Mouse (Mus musculus): ENCODE results near the gene Bcl9. TPM values are rescaled to one million over a fixed set of nuclear protein-coding genes. Genes with fewer than 3 reads are reported as not detected.

Bcl9 gene
- polyA plus RNA-seq, 1 experiment from 2014 or later: 49.7 TPM

DNA sequence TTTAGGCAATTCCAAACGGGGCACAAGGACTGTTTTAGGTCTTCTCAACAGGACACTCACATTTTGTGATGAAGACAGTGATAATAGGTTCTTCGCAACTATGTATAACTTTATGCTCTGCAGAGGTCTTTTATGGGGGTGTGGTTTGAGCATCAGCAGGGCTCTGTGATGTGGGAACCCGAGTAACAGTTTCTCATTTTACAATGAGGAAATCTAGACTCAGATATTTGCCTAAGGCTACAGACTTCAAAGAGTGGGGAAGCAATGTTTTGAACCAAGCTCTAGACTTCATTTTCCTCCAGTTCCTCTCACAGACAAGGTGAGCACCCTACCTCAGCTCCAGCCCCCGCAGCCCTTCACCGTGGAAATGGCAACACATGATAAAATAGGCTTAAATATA is 23.8 kb downstream of the Bcl9 start:
- no peak for TF ChIP-seq CTCF (IDR thresholded peaks at IDR 0.05; ENCODE audit: low read depth)
- H3K27ac ChIP-seq (ENCODE audit: low read depth): no peak overlapping the region
- 86% methylated on average over 5 of the region's 5 CpGs for WGBS
- H3K4me1 ChIP-seq (ENCODE audit: insufficient read depth): no peaks in the 10 kb centered on the region
- no peaks in the 10 kb centered on the region for H3K27me3 ChIP-seq (ENCODE audit: insufficient read depth, low read length)
- 0 out of 2 replicates have a peak, but pooled peaks cover 4% of the 10 kb centered on the region for H3K36me3 ChIP-seq (ENCODE audit: insufficient read depth)
- H3K9ac ChIP-seq: no peak overlapping the region
- H3K4me3 ChIP-seq (ENCODE audit: low read depth, low read length): no peak overlapping the region
- no peaks in the 10 kb centered on the region for H3K9me3 ChIP-seq (ENCODE audit: low read depth, low read length)
- H3K4me2 ChIP-seq: no peak overlapping the region
- no peak for DNase-seq
- ATAC-seq (ENCODE audit: insufficient read depth): no peak

DNA sequence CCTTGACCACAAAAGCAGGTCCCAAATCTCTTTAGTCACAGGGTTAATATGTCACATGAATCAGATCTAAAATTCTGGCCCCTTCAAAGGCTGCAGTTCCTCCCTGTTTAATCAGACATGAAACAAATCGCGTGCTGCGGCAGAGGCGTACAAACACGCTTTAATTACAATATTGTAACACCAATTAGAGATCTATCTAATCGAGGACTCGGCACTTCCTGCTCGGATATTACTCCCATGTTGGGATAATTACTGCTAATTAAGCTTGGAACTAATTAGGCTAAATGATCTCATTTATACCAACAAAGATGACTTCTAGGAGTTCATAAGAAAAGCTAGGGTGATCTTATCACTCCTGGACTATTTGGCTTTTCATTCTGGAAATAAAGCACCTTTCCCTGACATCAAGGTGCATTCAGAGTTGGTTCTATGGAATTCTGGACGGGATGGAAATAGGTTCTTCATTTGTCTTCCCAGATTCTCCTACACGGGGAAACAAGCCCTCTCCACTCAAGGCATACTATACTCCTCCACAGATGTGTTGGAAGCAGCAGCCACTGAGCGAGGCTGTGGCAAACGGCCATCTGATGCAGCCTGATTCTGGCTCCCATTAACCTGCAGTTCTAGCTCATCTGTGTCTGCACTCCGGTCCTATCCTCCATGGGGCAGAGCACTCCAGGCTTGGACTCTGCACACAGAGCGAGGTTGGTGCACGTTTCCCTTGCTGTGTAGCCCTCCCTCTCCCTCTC is 31.9 kb downstream of the Bcl9 start:
- Histone ChIP-seq H3K9ac (no peak overlapping the region), H3K36me3 (ENCODE audit: insufficient read depth) (no peaks in the 10 kb centered on the region), H3K4me1 (ENCODE audit: insufficient read depth) (no peaks in the 10 kb centered on the region), H3K4me2 (no peak overlapping the region), H3K27me3 (ENCODE audit: insufficient read depth, low read length) (no peaks in the 10 kb centered on the region), H3K4me3 (ENCODE audit: low read depth, low read length) (no peak overlapping the region), H3K9me3 (ENCODE audit: low read depth, low read length) (no peaks in the 10 kb centered on the region), H3K27ac (ENCODE audit: low read depth) (no peak overlapping the region)
- WGBS: 83% methylated on average over 15 of the region's 15 CpGs
- ATAC-seq (ENCODE audit: insufficient read depth): no peak
- DNase-seq: no peak
- no peak for TF ChIP-seq CTCF (IDR thresholded peaks at IDR 0.05; ENCODE audit: low read depth)

DNA sequence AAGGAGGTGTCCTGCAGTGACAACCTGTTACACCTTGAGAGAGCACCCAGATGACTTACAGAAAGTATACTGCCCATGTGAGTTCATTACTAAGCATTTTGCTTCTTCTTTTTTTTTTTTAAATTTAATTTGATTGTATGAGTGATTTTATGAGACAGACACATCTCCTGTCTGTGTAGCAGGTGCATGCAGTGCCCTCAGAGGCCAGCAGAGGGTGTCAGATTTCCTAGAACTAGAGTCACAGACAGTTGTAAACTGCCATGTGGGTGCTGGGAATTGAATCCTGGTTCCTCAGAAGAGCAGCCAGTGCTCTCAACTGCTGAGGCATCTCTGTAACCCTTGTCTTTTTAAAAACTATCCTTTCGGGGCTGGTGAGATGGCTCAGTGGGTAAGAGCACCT is 35.5 kb downstream of the Bcl9 start:
- ATAC-seq (ENCODE audit: insufficient read depth) (no peak), DNase-seq (no peak)
- H3K9me3 ChIP-seq (ENCODE audit: low read depth, low read length): peaks cover 5% of the 10 kb centered on the region; the same call in 1 of the 2 replicates
- H3K36me3 ChIP-seq (ENCODE audit: insufficient read depth): no peaks in the 10 kb centered on the region
- no peaks in the 10 kb centered on the region for H3K4me1 ChIP-seq (ENCODE audit: insufficient read depth)
- no peak for TF ChIP-seq CTCF (IDR thresholded peaks at IDR 0.05; ENCODE audit: low read depth)
- no peak overlapping the region for H3K4me3 ChIP-seq (ENCODE audit: low read depth, low read length)
- H3K27ac ChIP-seq (ENCODE audit: low read depth): no peak overlapping the region
- WGBS: 90% methylated on average over 1 of the region's 1 CpGs
- no peak overlapping the region for H3K4me2 ChIP-seq
- H3K9ac ChIP-seq: no peak overlapping the region
- no peaks in the 10 kb centered on the region for H3K27me3 ChIP-seq (ENCODE audit: insufficient read depth, low read length)

DNA sequence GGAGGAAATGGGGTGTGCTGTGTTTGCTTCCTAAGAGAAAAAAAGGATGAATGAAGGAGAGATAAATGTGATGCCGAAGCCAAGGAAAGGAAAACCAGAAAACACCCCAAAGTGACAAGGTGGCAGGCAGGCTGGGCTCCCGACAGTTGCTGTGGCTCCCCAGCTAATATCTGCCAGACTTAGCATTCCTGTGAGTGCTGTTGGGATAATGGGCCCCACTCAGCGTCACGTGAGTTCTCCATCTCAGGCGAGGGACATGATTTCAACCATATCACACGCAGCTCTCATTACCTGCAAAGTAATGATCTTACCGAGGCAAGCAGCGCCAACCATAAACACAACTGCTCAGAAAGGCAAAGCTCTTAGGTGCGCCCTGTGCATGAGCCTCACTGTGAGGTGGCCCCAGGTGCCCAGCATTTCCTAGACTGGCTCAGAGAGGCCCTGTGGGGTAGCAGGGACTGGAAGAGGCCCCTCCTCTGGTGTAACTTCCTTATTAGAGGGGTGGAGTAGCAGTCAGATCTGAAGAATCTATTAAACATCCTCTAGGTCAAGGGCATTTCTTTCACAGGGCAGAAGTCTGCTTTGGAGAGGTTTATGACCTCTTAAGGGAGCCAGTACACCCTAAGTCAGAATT is 41.9 kb downstream of the Bcl9 start:
- H3K27ac ChIP-seq (ENCODE audit: low read depth): no peak overlapping the region
- 0 out of 2 replicates have a peak, but pooled peaks have one; percentile 24 for ATAC-seq (ENCODE audit: insufficient read depth)
- H3K4me1 ChIP-seq (ENCODE audit: insufficient read depth): peaks cover 2% of the 10 kb centered on the region; the same call in 1 of the 2 replicates
- no peak overlapping the region for H3K4me2 ChIP-seq
- no peak overlapping the region for H3K9ac ChIP-seq
- no peaks in the 10 kb centered on the region for H3K27me3 ChIP-seq (ENCODE audit: insufficient read depth, low read length)
- no peak for DNase-seq
- H3K36me3 ChIP-seq (ENCODE audit: insufficient read depth): no peaks in the 10 kb centered on the region
- peaks cover 5% of the 10 kb centered on the region; the same call in 1 of the 2 replicates for H3K9me3 ChIP-seq (ENCODE audit: low read depth, low read length)
- H3K4me3 ChIP-seq (ENCODE audit: low read depth, low read length): no peak overlapping the region
- TF ChIP-seq CTCF (IDR thresholded peaks at IDR 0.05; ENCODE audit: low read depth): no peak
- 46% methylated on average over 9 of the region's 9 CpGs for WGBS

DNA sequence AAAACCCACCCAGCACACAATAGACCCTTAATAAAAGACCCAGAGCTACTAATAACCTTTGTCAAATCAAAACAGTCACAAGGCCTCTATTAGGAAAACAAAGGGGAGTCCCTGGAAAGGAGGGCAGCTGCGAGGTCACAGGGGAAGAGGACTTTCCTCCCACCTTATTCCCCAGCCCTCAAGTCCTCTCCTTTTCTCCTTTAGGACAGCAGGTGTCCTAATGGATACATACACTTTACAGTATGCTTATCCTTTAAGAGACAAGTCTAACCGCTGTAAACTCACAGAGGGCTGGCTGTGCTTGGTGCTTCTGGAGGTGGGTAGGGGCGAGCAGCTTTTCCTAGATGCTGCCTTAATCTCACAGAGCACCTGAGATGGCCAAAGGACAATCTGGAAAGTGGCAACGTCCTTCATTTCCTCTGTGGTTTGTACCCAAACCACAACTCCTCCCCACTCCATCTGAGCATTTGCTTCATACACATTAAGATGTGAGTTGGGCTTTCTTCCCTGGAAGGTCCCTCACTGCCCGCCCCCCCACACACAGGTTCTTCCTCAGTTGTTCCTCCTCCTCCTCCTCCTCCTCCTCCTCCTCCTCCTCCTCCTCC is 42.8 kb downstream of the Bcl9 start:
- Histone ChIP-seq H3K27me3 (ENCODE audit: insufficient read depth, low read length) (no peaks in the 10 kb centered on the region), H3K4me3 (ENCODE audit: low read depth, low read length) (no peak overlapping the region), H3K9ac (no peak overlapping the region), H3K4me1 (ENCODE audit: insufficient read depth) (peaks cover 2% of the 10 kb centered on the region; the same call in 1 of the 2 replicates), H3K27ac (ENCODE audit: low read depth) (no peak overlapping the region), H3K9me3 (ENCODE audit: low read depth, low read length) (peaks cover 5% of the 10 kb centered on the region; the same call in 1 of the 2 replicates), H3K36me3 (ENCODE audit: insufficient read depth) (no peaks in the 10 kb centered on the region), H3K4me2 (no peak overlapping the region)
- 44% methylated on average over 5 of the region's 5 CpGs for WGBS
- DNase-seq: no peak
- ATAC-seq (ENCODE audit: insufficient read depth): no peak
- no peak for TF ChIP-seq CTCF (IDR thresholded peaks at IDR 0.05; ENCODE audit: low read depth)

DNA sequence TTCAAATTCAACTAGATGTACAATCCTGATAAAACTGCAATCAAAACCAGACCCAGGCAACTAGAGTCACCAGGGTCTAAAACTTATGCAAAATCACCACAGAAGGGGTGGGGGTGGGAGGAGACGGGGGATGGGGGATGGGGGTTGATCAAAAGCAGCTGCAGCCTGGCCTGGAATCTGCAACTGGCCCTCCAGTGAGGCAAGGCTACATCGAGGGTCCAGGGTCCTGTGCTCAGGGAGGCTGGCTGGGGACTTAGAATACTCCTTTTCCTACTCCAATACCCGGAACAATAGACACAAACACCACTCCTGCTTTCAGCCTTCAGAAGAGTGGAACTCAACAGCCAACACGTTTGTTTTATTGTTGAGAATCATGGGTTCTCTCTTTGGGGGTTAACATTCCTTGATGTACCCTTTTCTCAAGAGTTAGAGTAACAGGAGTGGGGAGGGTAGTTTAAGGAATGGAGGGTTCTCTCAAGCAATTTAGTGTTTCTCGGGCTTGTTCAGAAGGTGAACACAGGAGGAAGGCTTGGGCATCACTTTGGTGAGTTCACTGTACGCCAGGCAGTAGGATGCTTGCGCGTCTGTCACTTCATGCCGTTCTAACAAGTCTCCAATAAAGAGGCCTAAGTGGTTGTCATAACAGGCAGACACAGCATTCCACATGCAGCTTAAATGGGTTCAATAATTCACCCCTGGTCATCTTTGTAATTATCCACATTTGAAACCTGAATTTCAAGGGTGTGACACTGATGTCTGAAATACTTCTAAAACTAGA is 43.7 kb downstream of the Bcl9 start:
- TF ChIP-seq CTCF (IDR thresholded peaks at IDR 0.05; ENCODE audit: low read depth): no peak
- 0 out of 2 replicates have a peak, but pooled peaks cover under 1% of the 10 kb centered on the region for H3K9me3 ChIP-seq (ENCODE audit: low read depth, low read length)
- H3K4me2 ChIP-seq: no peak overlapping the region
- 39% methylated on average over 9 of the region's 9 CpGs for WGBS
- ATAC-seq (ENCODE audit: insufficient read depth) (no peak), DNase-seq (no peak)
- no peak overlapping the region for H3K4me3 ChIP-seq (ENCODE audit: low read depth, low read length)
- no peak overlapping the region for H3K27ac ChIP-seq (ENCODE audit: low read depth)
- no peaks in the 10 kb centered on the region for H3K36me3 ChIP-seq (ENCODE audit: insufficient read depth)
- no peak overlapping the region for H3K9ac ChIP-seq
- H3K4me1 ChIP-seq (ENCODE audit: insufficient read depth): peaks cover 2% of the 10 kb centered on the region; the same call in 1 of the 2 replicates
- no peaks in the 10 kb centered on the region for H3K27me3 ChIP-seq (ENCODE audit: insufficient read depth, low read length)
